Mouse (Mus musculus): ENCODE measurements around the gene Cblb. TPM values are rescaled to one million over a fixed set of nuclear protein-coding genes. Genes with fewer than 3 reads are reported as not detected.

Gene Cblb
- polyA plus RNA-seq, 1 experiment, result 22.8 TPM

DNA sequence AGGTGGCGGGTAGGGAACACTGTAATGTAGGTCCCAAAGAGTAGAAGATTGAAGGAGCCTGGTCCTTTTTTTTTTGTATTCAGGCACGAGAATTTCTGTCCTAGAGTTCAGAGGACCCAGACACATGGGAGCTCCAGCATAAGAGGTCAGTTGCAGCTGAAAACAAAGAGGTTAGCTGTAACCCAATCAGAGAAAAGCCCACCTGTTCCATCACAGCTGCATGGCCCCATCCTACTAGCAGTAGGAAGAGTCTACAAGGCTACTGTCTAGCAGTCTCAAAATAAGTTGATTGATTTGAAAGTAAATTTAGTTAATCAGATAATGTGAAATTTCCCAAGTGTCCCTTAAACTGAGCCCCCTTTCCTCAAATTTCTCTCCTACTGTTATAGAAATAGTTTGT is 40.3 kb downstream of the Cblb start:
- Histone ChIP-seq H3K27me3 (ENCODE audit: control insufficient read depth, insufficient read depth, low read length) (no peaks in the 10 kb centered on the region), H3K36me3 (ENCODE audit: control insufficient read depth, insufficient read depth, low read length) (no peaks in the 10 kb centered on the region), H3K4me1 (replicated peaks; ENCODE audit: control insufficient read depth, insufficient read depth, low read length) (peaks cover 2% of the 10 kb centered on the region), H3K4me3 (ENCODE audit: control insufficient read depth, insufficient read depth, low read length) (no peak overlapping the region), H3K27ac (ENCODE audit: control insufficient read depth, insufficient read depth, low read length) (no peak overlapping the region)
- 93% methylated on average over 2 of the region's 2 CpGs for WGBS
- TF ChIP-seq CTCF (IDR thresholded peaks at IDR 0.05; ENCODE audit: borderline replicate concordance, control insufficient read depth, extremely low read depth, insufficient read depth, low read length, poor library complexity), result no peak
- no peak for TF ChIP-seq POLR2A (IDR thresholded peaks at IDR 0.05; ENCODE audit: control insufficient read depth, extremely low read depth, insufficient read depth, low read length, poor library complexity)
- DNase-seq, result no peak

DNA sequence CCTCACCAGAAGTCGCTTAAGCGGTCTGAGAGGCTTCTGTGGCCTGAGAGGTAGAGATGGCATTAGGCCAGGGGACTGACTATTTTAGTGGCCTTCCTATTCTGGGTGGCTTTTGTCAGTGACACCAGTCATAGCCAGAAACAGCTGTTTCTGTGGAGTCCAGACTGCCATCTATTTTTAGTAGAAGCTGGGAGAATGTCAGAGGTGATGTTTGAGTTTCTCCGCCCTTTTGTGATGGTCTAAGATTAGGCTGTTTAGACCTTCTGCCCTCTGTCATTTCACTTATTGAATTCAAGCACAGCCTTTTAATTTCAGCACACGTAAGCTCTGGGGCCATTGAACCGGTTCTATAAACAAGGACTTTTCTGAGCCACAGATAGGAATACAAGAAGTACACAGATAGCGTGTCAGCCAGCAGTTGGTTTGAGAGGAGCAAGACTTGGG is 40.8 kb downstream of the Cblb start:
- no peaks in the 10 kb centered on the region for H3K4me1 ChIP-seq (replicated peaks; ENCODE audit: control insufficient read depth, insufficient read depth, low read length)
- WGBS, result 91% methylated on average over 6 of the region's 6 CpGs
- DNase-seq, result no peak
- no peak overlapping the region for H3K4me3 ChIP-seq (ENCODE audit: control insufficient read depth, insufficient read depth, low read length)
- H3K27me3 ChIP-seq (ENCODE audit: control insufficient read depth, insufficient read depth, low read length), result no peaks in the 10 kb centered on the region
- no peaks in the 10 kb centered on the region for H3K36me3 ChIP-seq (ENCODE audit: control insufficient read depth, insufficient read depth, low read length)
- H3K27ac ChIP-seq (ENCODE audit: control insufficient read depth, insufficient read depth, low read length), result no peak overlapping the region
- TF ChIP-seq POLR2A (IDR thresholded peaks at IDR 0.05; ENCODE audit: control insufficient read depth, extremely low read depth, insufficient read depth, low read length, poor library complexity) (no peak), CTCF (IDR thresholded peaks at IDR 0.05; ENCODE audit: borderline replicate concordance, control insufficient read depth, extremely low read depth, insufficient read depth, low read length, poor library complexity) (no peak)

DNA sequence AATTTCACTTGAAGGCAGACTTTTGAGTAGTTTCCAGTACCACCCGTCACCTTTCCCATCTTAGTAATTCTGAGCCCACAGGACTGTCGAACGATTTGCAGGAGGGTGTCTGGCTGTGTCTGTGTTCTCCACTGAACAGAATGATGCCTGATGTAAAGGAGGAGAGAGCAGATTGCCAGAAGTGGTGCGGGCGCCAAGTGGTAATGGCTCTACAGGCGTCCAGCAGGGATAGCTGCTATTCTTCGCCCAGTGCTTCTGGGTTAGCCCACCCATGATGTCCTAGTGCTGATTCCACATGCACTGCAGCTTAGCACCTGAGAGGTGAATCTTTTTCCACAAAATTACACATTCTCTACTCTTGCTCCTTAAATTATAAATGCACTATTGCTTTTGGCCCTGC is 45.6 kb downstream of the Cblb start:
- Histone ChIP-seq H3K27ac (ENCODE audit: control insufficient read depth, insufficient read depth, low read length) (no peak overlapping the region), H3K4me1 (replicated peaks; ENCODE audit: control insufficient read depth, insufficient read depth, low read length) (peaks cover 8% of the 10 kb centered on the region), H3K36me3 (ENCODE audit: control insufficient read depth, insufficient read depth, low read length) (no peaks in the 10 kb centered on the region), H3K4me3 (ENCODE audit: control insufficient read depth, insufficient read depth, low read length) (no peak overlapping the region), H3K27me3 (ENCODE audit: control insufficient read depth, insufficient read depth, low read length) (no peaks in the 10 kb centered on the region)
- WGBS, result 98% methylated on average over 7 of the region's 7 CpGs
- no peak for DNase-seq
- TF ChIP-seq CTCF (IDR thresholded peaks at IDR 0.05; ENCODE audit: borderline replicate concordance, control insufficient read depth, extremely low read depth, insufficient read depth, low read length, poor library complexity), result no peak
- TF ChIP-seq POLR2A (IDR thresholded peaks at IDR 0.05; ENCODE audit: control insufficient read depth, extremely low read depth, insufficient read depth, low read length, poor library complexity), result no peak

DNA sequence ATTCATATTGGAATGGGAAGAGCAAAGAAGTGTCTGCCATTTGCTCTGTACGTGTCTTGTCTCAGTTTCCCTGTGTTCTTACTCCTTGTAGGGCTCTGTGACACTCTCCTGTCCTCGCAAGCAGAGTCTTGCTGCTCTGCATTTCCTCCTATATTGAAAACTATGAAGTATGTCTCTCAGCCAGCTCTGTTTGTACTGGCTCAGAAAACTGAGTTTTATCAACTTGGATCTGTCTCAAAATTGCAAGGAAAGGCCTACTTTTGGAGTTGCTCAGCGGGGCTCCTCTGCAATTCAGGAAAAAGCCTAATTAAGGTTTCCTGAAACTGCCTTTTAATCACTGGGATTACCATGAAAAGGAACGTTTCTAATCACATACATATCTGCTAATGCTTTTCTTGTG is 46.9 kb downstream of the Cblb start:
- Histone ChIP-seq H3K4me1 (replicated peaks; ENCODE audit: control insufficient read depth, insufficient read depth, low read length) (peaks cover 8% of the 10 kb centered on the region), H3K4me3 (ENCODE audit: control insufficient read depth, insufficient read depth, low read length) (no peak overlapping the region), H3K36me3 (ENCODE audit: control insufficient read depth, insufficient read depth, low read length) (no peaks in the 10 kb centered on the region), H3K27me3 (ENCODE audit: control insufficient read depth, insufficient read depth, low read length) (no peaks in the 10 kb centered on the region), H3K27ac (ENCODE audit: control insufficient read depth, insufficient read depth, low read length) (no peak overlapping the region)
- TF ChIP-seq POLR2A (IDR thresholded peaks at IDR 0.05; ENCODE audit: control insufficient read depth, extremely low read depth, insufficient read depth, low read length, poor library complexity) (no peak), CTCF (IDR thresholded peaks at IDR 0.05; ENCODE audit: borderline replicate concordance, control insufficient read depth, extremely low read depth, insufficient read depth, low read length, poor library complexity) (no peak)
- 79% methylated on average over 4 of the region's 4 CpGs for WGBS
- no peak for DNase-seq

DNA sequence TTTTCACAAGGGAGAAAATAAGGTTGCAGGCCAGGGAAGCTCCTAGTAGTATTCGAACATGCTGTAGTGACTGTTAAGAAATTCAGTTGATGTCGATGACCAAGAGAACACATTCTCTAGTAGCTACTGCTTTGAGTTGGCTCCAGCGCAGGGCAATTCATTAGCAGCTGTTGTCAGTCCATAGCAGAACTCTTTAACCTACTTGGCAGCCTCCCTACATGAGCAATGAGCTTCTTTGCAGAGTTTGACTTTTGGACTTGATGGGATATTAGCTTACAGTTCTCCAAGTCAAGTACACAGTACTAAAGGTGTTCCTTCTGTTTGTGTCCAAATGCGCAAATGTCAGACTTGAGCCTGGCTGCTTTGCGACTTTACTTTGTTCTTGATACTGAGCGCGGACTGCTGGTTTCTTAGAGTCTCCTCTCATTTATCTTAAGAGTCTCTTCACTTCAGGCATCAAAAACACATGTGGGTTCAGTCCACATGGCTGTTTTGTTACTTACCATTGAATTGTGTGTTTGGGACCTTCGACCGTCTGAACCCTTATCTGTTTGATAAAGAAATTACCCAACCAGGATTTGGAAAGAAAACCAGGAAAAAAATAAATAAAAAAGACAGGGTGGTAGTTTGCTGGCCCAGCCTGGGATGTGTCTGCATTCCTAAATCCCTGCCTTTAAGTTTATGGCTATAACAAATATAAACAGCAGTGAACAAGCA is 47.9 kb downstream of the Cblb start:
- no peak overlapping the region for H3K4me3 ChIP-seq (ENCODE audit: control insufficient read depth, insufficient read depth, low read length)
- H3K27me3 ChIP-seq (ENCODE audit: control insufficient read depth, insufficient read depth, low read length), result no peaks in the 10 kb centered on the region
- no peak for TF ChIP-seq POLR2A (IDR thresholded peaks at IDR 0.05; ENCODE audit: control insufficient read depth, extremely low read depth, insufficient read depth, low read length, poor library complexity)
- TF ChIP-seq CTCF (IDR thresholded peaks at IDR 0.05; ENCODE audit: borderline replicate concordance, control insufficient read depth, extremely low read depth, insufficient read depth, low read length, poor library complexity), result no peak
- H3K4me1 ChIP-seq (replicated peaks; ENCODE audit: control insufficient read depth, insufficient read depth, low read length), result peaks cover 8% of the 10 kb centered on the region
- no peak for DNase-seq
- H3K27ac ChIP-seq (ENCODE audit: control insufficient read depth, insufficient read depth, low read length), result no peak overlapping the region
- no peaks in the 10 kb centered on the region for H3K36me3 ChIP-seq (ENCODE audit: control insufficient read depth, insufficient read depth, low read length)
- 91% methylated on average over 9 of the region's 9 CpGs for WGBS

DNA sequence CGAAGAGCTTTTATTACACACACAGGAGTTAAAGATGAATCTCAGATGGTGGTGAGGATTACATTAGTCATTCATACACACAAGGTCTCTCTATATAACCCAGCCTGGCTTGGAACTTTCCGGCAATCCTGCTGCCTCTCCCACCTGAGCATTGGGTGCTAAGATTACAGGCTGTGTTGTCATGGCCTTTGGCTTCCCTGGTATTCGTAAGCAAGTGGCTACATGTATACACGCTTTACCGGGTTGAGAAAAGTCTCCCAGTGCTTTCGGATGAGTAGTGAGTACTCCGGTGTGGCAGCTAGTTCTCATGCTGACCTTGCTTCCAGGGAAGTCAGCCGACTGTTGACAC is 48.4 kb downstream of the Cblb start:
- peaks cover 8% of the 10 kb centered on the region for H3K4me1 ChIP-seq (replicated peaks; ENCODE audit: control insufficient read depth, insufficient read depth, low read length)
- no peak for DNase-seq
- TF ChIP-seq POLR2A (IDR thresholded peaks at IDR 0.05; ENCODE audit: control insufficient read depth, extremely low read depth, insufficient read depth, low read length, poor library complexity), result no peak
- no peak for TF ChIP-seq CTCF (IDR thresholded peaks at IDR 0.05; ENCODE audit: borderline replicate concordance, control insufficient read depth, extremely low read depth, insufficient read depth, low read length, poor library complexity)
- H3K36me3 ChIP-seq (ENCODE audit: control insufficient read depth, insufficient read depth, low read length), result no peaks in the 10 kb centered on the region
- no peaks in the 10 kb centered on the region for H3K27me3 ChIP-seq (ENCODE audit: control insufficient read depth, insufficient read depth, low read length)
- WGBS, result 97% methylated on average over 8 of the region's 8 CpGs
- H3K27ac ChIP-seq (ENCODE audit: control insufficient read depth, insufficient read depth, low read length), result no peak overlapping the region
- no peak overlapping the region for H3K4me3 ChIP-seq (ENCODE audit: control insufficient read depth, insufficient read depth, low read length)

All from thymus, adult 2 months (tissue).